Mouse (Mus musculus): ENCODE results near the gene Nenf.

Nenf gene

GRCm38 (mm10) chr1:191317591-191318196 is at the start of gene Nenf:
Nenf (minus strand) TSS chr1:191318194.
- peak; percentile 64 for DNase-seq (ENCODE audit: low read depth, low spot score)

GRCm38 (mm10) chr1:191364477-191364876 is 46.5 kb upstream of the Nenf start:
- DNase-seq (ENCODE audit: low read depth, low spot score) = peak; percentile 70

- no peak for DNase-seq (ENCODE audit: low read depth, low spot score)
Measured at GRCm38 (mm10) chr1:191362412-191362811, 44.4 kb upstream of the Nenf start.

DNA sequence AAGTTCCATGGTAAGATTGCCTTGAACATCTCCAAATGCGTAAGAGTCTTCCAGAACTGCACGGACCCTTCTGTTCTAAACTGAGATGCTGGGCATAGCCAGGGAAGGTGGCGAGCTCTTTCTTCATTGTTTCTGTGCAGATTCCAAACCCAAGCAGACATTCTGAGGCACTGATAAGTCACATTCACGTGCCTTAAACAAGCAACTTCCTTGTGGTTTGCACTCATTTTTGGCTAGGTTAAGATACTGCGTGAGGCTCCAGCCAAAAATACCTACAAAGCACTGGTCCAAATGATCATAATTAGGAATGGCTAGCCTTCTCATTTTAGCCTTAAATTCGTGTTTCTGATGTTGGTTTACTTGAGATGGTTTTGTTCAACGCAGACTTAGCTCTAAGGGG is 41.5 kb upstream of the Nenf start:
- no peak for DNase-seq (ENCODE audit: low read depth, low spot score)

DNA sequence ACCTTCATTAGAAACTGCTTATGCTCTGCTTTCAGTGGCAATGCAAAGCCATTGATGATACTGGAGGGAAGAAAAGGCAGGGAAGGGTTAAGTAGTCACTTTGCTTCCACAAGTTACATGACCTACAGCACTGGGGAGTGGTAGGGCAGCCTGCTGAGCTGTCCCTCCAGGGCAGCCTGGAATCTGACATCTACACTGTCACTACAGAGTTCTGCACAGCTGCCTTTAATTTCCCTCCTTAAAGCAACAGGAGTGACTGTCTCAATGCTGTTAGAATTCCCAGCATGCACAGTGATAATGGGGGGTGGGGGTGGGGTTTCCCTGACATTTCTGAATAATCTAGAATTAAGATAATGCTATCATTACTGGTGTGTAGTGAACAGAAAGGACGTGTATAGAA is 38.9 kb upstream of the Nenf start:
- DNase-seq (ENCODE audit: low read depth, low spot score) = no peak

- no peak for DNase-seq (ENCODE audit: low read depth, low spot score)
Measured at GRCm38 (mm10) chr1:191353836-191354235, 35.8 kb upstream of the Nenf start.

- DNase-seq (ENCODE audit: low read depth, low spot score) = peak; percentile 57
Measured at GRCm38 (mm10) chr1:191352786-191353488, 34.9 kb upstream of the Nenf start.

DNA sequence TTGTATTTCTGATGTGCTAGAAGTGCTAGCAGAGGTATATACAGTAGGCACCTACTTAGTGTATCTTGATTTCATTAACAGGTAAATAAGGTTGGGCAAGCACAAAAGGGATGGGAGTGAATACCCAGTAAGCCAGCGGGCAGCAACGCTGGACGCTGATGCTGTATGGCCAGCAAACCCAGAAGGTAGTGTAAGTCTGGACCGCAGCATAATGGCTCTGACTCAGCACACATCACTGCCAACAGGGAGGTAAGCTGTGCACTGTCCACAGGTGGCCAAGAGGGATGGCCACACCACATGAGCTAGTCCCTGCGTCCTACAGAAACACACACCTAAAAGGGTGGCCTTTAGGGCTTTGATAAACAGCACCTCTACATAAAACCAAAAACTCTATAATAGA is 32.4 kb upstream of the Nenf start:
- no peak for DNase-seq (ENCODE audit: low read depth, low spot score)

- no peak for DNase-seq (ENCODE audit: low read depth, low spot score)
Measured at GRCm38 (mm10) chr1:191349486-191350037, 31.6 kb upstream of the Nenf start.

DNA sequence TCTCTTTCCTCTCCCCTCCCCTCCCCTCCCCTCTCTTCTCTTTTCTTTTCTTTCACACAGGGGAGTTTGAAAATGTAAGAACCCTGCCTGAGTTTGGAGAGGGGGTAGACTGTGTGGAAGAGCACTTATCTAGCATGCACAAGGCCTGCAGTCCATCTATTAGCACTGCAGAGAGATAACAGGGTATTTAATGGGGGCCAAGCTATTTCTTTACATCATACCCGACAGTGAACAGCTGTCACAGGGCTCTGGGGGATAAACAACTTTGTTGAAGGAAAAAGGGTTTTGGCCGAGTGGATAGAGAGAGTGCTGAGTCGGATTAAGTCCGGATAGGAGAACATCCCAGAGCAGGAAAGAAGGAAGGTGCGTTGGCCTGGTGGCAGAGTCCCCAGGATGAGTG is 31.0 kb upstream of the Nenf start:
- DNase-seq (ENCODE audit: low read depth, low spot score) = no peak

DNA sequence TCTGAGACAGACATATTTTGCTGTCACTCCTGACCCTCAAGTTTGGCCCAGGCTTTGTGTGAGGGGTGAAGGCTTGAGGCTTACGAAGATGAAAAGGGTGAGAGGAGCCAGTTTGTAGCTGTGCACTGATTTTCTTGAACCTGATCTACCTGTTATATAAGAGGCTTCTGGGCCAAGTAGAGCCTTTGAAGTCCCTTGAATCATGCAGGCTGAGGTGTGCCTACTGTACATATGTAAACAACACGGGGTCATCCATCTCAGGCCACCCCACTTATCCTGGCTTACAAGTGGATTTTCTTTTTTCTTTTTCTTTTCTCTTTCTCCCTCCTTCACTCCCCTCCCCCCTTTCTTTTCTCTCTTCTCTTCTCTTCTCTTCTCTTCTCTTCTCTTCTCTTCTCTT is 30.6 kb upstream of the Nenf start:
- DNase-seq (ENCODE audit: low read depth, low spot score) = no peak

DNA sequence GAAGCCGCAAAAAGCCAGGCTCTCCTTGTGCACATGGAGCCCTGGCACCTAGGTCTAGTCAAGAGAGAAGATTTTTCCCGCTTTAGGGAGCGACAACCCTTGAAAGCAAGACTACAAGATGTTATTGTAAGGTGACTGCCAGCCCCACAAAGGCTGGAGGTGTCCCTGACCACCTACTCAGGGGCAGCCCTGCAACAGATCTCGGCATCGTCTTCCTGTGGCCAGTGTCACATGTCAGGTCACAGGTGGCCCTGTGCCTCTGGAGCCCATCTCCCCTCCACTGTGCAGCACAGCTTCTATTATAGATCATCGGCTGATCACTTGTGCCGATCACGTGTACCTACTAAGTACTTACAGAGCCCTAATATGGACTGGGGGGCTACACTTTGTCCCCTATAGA is 29.6 kb upstream of the Nenf start:
- no peak for DNase-seq (ENCODE audit: low read depth, low spot score)

GRCm38 (mm10) chr1:191340530-191340929 is 22.5 kb upstream of the Nenf start:
- DNase-seq (ENCODE audit: low read depth, low spot score) = no peak

GRCm38 (mm10) chr1:191339876-191340275 is 21.9 kb upstream of the Nenf start:
- no peak for DNase-seq (ENCODE audit: low read depth, low spot score)

GRCm38 (mm10) chr1:191334500-191334899 is 16.5 kb upstream of the Nenf start:
- DNase-seq (ENCODE audit: low read depth, low spot score) = no peak

GRCm38 (mm10) chr1:191330356-191330755 is 12.4 kb upstream of the Nenf start:
- DNase-seq (ENCODE audit: low read depth, low spot score) = no peak

GRCm38 (mm10) chr1:191328019-191328441 is 10.0 kb upstream of the Nenf start:
- DNase-seq (ENCODE audit: low read depth, low spot score) = no peak

- no peak for DNase-seq (ENCODE audit: low read depth, low spot score)
Measured at GRCm38 (mm10) chr1:191327258-191327657, 9.3 kb upstream of the Nenf start.

GRCm38 (mm10) chr1:191326233-191326882 is 8.4 kb upstream of the Nenf start:
- DNase-seq (ENCODE audit: low read depth, low spot score) = peak; percentile 71

GRCm38 (mm10) chr1:191325726-191326232 is 7.8 kb upstream of the Nenf start, which contains the start of gene Tmem206:
Tmem206 (plus strand) TSS chr1:191325912.
- DNase-seq (ENCODE audit: low read depth, low spot score) = peak; percentile 96

GRCm38 (mm10) chr1:191324733-191325590 is 7.0 kb upstream of the Nenf start:
- DNase-seq (ENCODE audit: low read depth, low spot score) = no peak
